Mouse (Mus musculus) neural tube, embryonic 14.5 days (tissue): Measurements from ENCODE around the gene Kcnc3. TPM values are rescaled to one million over a fixed set of nuclear protein-coding genes. Genes with fewer than 3 reads are reported as not detected.

ENCODE experiments used
- ATAC-seq: fragments of 200-750 bp; cut with Nextera tagmentation; 2 replicates; pipeline ENCODE4 v1.8.0; 2017; ENCODE audit warnings: low read depth, mild to moderate bottlenecking, moderate TSS enrichment, moderate library complexity
- H3K27ac ChIP-seq: fragments of 300-500 bp; sonication (generic); 2 replicates; pipeline ENCODE4 v1.5.1; 2014; ENCODE audit warnings: low read depth, mild to moderate bottlenecking, control low read depth, low read length, moderate library complexity, mixed read lengths
- H3K27me3 ChIP-seq: fragments of 300-500 bp; sonication (generic); 2 replicates; pipeline ENCODE4 v1.6.1; 2014; ENCODE audit warnings: low read length; ENCODE audit not compliant: control insufficient read depth, insufficient read depth
- H3K36me3 ChIP-seq: fragments of 300-500 bp; sonication (generic); 2 replicates; pipeline ENCODE4 v1.6.1; 2014; ENCODE audit warnings: low read length, mixed read lengths; ENCODE audit not compliant: control insufficient read depth, insufficient read depth
- H3K4me1 ChIP-seq: fragments of 300-500 bp; sonication (generic); 2 replicates; pipeline ENCODE4 v1.6.1; 2014; ENCODE audit warnings: low read length; ENCODE audit not compliant: control insufficient read depth, insufficient read depth
- H3K4me2 ChIP-seq: fragments of 300-500 bp; sonication (generic); 2 replicates; pipeline ENCODE4 v1.6.1; 2014; ENCODE audit warnings: mild to moderate bottlenecking, low read depth, low read length, control low read depth
- H3K4me3 ChIP-seq: fragments of 300-500 bp; sonication (generic); 2 replicates; pipeline ENCODE4 v1.5.1; 2014; ENCODE audit warnings: low read depth, low read length, control low read depth, mixed read lengths
- H3K9ac ChIP-seq: fragments of 300-500 bp; sonication (generic); replicated peaks from 2 replicates; pipeline ENCODE4 v1.6.1; 2014; ENCODE audit warnings: low read depth, mild to moderate bottlenecking, control low read depth, low read length, mixed read lengths
- H3K9me3 ChIP-seq: fragments of 300-500 bp; sonication (generic); 2 replicates; pipeline ENCODE4 v1.6.1; 2016; ENCODE audit warnings: low read length; ENCODE audit not compliant: control insufficient read depth
- WGBS: fragments of 180-500 bp; shearing (Covaris S2); extraction: QIAGEN DNeasy Blood & Tissue Kit; methylation state at CpG from one replicate; pipeline ENCODE4 v1.1.7; 2014; 5-methylcytosine and 5-hydroxymethylcytosine counted together
- polyA plus RNA-seq: library from polyadenylated mRNA; unstranded; fragments of >200 nt; fragmentation: Nextera tagmentation; extraction: Ambion mirVana; gene quantifications from 2 replicates; pipeline ENCODE4 v1.2.1, GENCODE M21; 2014

Kcnc3 gene
- polyA plus RNA-seq, 1 experiment from 2014 or later = 8.9 TPM

GRCm38 (mm10) chr7:44633407-44633806 lies 42.9 kb downstream of the Kcnc3 start:
- Histone ChIP-seq H3K4me1 (no peaks in the 10 kb centered on the region), H3K4me2 (no peak overlapping the region), H3K9me3 (no peaks in the 10 kb centered on the region), H3K27me3 (no peaks in the 10 kb centered on the region), H3K36me3 (no peaks in the 10 kb centered on the region), H3K9ac (no peak overlapping the region), H3K4me3 (no peak overlapping the region), H3K27ac (no peak overlapping the region)
- 13% methylated on average over 15 of the region's 15 CpGs for WGBS
- no peak for ATAC-seq

- Histone ChIP-seq H3K4me2 (no peak overlapping the region), H3K9ac (no peak overlapping the region), H3K9me3 (no peaks in the 10 kb centered on the region), H3K27me3 (peaks cover 19% of the 10 kb centered on the region), H3K4me1 (no peaks in the 10 kb centered on the region), H3K36me3 (no peaks in the 10 kb centered on the region), H3K4me3 (no peak overlapping the region), H3K27ac (no peak overlapping the region)
- WGBS = 88% methylated on average over 9 of the region's 9 CpGs
- ATAC-seq = no peak
Measured at GRCm38 (mm10) chr7:44636684-44637083, 46.2 kb downstream of the Kcnc3 start.

GRCm38 (mm10) chr7:44638663-44639062 lies 48.2 kb downstream of the Kcnc3 start:
- no peak overlapping the region for H3K9ac ChIP-seq
- no peak for ATAC-seq
- H3K4me1 ChIP-seq = no peaks in the 10 kb centered on the region
- peaks cover 19% of the 10 kb centered on the region for H3K27me3 ChIP-seq
- WGBS = 3% methylated on average over 16 of the region's 16 CpGs
- no peak overlapping the region for H3K27ac ChIP-seq
- no peaks in the 10 kb centered on the region for H3K36me3 ChIP-seq
- H3K4me3 ChIP-seq = 0 out of 2 replicates have a peak overlapping the region, but pooled peaks have one; percentile 4
- H3K4me2 ChIP-seq = no peak overlapping the region; the same call in 1 of the 2 replicates
- no peaks in the 10 kb centered on the region for H3K9me3 ChIP-seq

- no peak overlapping the region for H3K4me3 ChIP-seq
- H3K4me2 ChIP-seq = no peak overlapping the region
- no peaks in the 10 kb centered on the region for H3K9me3 ChIP-seq
- WGBS = 21% methylated on average over 25 of the region's 25 CpGs
- ATAC-seq = no peak
- no peaks in the 10 kb centered on the region for H3K4me1 ChIP-seq
- no peaks in the 10 kb centered on the region for H3K36me3 ChIP-seq
- no peak overlapping the region for H3K9ac ChIP-seq
- no peak overlapping the region for H3K27ac ChIP-seq
- peaks cover 19% of the 10 kb centered on the region for H3K27me3 ChIP-seq
Measured at GRCm38 (mm10) chr7:44640843-44641605, 50.6 kb downstream of the Kcnc3 start.

GRCm38 (mm10) chr7:44641887-44642286 lies 51.4 kb downstream of the Kcnc3 start:
- WGBS = 28% methylated on average over 8 of the region's 8 CpGs

GRCm38 (mm10) chr7:44645256-44645655 lies 54.8 kb downstream of the Kcnc3 start:
- Histone ChIP-seq H3K27me3 (peaks cover 4% of the 10 kb centered on the region; the same call in 1 of the 2 replicates), H3K4me2 (no peak overlapping the region), H3K9me3 (no peaks in the 10 kb centered on the region), H3K4me3 (no peak overlapping the region), H3K27ac (no peak overlapping the region), H3K36me3 (no peaks in the 10 kb centered on the region), H3K9ac (no peak overlapping the region), H3K4me1 (no peaks in the 10 kb centered on the region)
- 77% methylated on average over 5 of the region's 5 CpGs for WGBS
- ATAC-seq = no peak; the same call in 1 of the 2 replicates

More at GRCm38 (mm10) chr7:44641887-44642286, 51.4 kb downstream of the Kcnc3 start:
- no peaks in the 10 kb centered on the region for H3K9me3 ChIP-seq
- no peak overlapping the region for H3K9ac ChIP-seq
- no peak overlapping the region for H3K4me3 ChIP-seq
- no peak overlapping the region for H3K4me2 ChIP-seq
- H3K36me3 ChIP-seq = no peaks in the 10 kb centered on the region
- peaks cover 19% of the 10 kb centered on the region for H3K27me3 ChIP-seq
- no peaks in the 10 kb centered on the region for H3K4me1 ChIP-seq
- no peak for ATAC-seq
- no peak overlapping the region for H3K27ac ChIP-seq

GRCm38 (mm10) chr7:44645951-44646350 lies 55.5 kb downstream of the Kcnc3 start:
- no peak overlapping the region for H3K4me3 ChIP-seq
- H3K9ac ChIP-seq = no peak overlapping the region
- WGBS = 26% methylated on average over 15 of the region's 15 CpGs
- H3K9me3 ChIP-seq = no peaks in the 10 kb centered on the region
- ATAC-seq = peak; percentile 50; the same call in 1 of the 2 replicates
- H3K4me1 ChIP-seq = no peaks in the 10 kb centered on the region
- peak overlapping the region; percentile 26; the same call in 1 of the 2 replicates for H3K4me2 ChIP-seq
- H3K36me3 ChIP-seq = no peaks in the 10 kb centered on the region
- no peaks in the 10 kb centered on the region for H3K27me3 ChIP-seq
- H3K27ac ChIP-seq = no peak overlapping the region

- Histone ChIP-seq H3K9ac (no peak overlapping the region), H3K27me3 (no peaks in the 10 kb centered on the region), H3K27ac (no peak overlapping the region), H3K36me3 (no peaks in the 10 kb centered on the region), H3K4me1 (no peaks in the 10 kb centered on the region), H3K9me3 (no peaks in the 10 kb centered on the region), H3K4me2 (no peak overlapping the region), H3K4me3 (no peak overlapping the region)
- WGBS = 51% methylated on average over 7 of the region's 7 CpGs
- ATAC-seq = peak; percentile 57; the same call in 1 of the 2 replicates
Measured at GRCm38 (mm10) chr7:44647042-44647724, 56.7 kb downstream of the Kcnc3 start.

- H3K27ac ChIP-seq = no peak overlapping the region
- no peaks in the 10 kb centered on the region for H3K27me3 ChIP-seq
- WGBS = 71% methylated on average over 10 of the region's 10 CpGs
- no peak overlapping the region for H3K4me2 ChIP-seq
- H3K9me3 ChIP-seq = no peaks in the 10 kb centered on the region
- H3K36me3 ChIP-seq = no peaks in the 10 kb centered on the region
- H3K4me1 ChIP-seq = no peaks in the 10 kb centered on the region
- H3K4me3 ChIP-seq = no peak overlapping the region
- no peak overlapping the region for H3K9ac ChIP-seq
- ATAC-seq = no peak
Measured at GRCm38 (mm10) chr7:44647729-44648128, 57.3 kb downstream of the Kcnc3 start.
